ENCODE assay signal across 25 mouse cellular contexts in the genomic region with DNA sequence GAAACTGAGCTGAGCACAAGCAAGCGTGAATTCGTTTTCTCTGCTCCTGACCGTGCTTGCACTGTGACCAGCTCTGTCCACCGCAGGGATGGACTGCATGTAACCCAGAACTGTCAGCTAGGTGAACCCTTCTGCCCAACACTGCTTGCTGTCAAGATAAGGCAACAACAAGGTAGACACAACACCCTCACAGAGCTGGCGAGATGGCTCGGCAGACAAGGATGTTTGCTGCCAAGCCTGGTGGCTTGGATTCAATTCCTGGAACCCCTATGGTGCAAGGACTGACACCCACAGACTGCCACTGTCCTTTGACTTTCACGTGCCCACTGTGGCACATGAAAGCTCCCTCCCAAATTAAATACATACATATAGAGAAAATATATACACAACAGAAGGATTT. TPM values are rescaled to one million over a fixed set of nuclear protein-coding genes. Genes with fewer than 3 reads are reported as not detected.
DNase-seq lines count a peak whose midpoint lies in the region; TF ChIP-seq lines count a peak whose summit lies in the region.
"Had no signal": no experiment of that assay in that cellular context is flagged by ENCODE, and none has a peak within 500 bp of the region (broad histone marks: within the 10 kb centered on the region; RNA-seq: fewer than 3 reads in every experiment).

No protein-coding gene starts in this region.

- DNase-seq in left cerebral cortex, postnatal 4 days: peak; percentile 65
- no peak for DNase-seq in left cerebral cortex, adult 9 months (ENCODE audit: low spot score in 2 of 2)
- DNase-seq in cerebellum, adult 2 months: peak; percentile 81 to 85
- peak; percentile 89 for DNase-seq in cerebellum, postnatal 10 days
- DNase-seq in kidney, adult 18-20 months: no peak
- no peak for DNase-seq in lung, postnatal 4 days
- DNase-seq in yolk sac, embryonic 10.5 days (ENCODE audit: low spot score): no peak
- DNase-seq: adrenal gland, postnatal 14 days; embryo, embryonic 11 days; gastrocnemius, postnatal 10 days; heart, adult 2 months; heart, postnatal 14 days; kidney, adult 9 months had no signal

- no peak for TF ChIP-seq CTCF in cerebellum, adult 2 months (IDR thresholded peaks at IDR 0.05; ENCODE audit: borderline replicate concordance, insufficient read depth, low read depth, low read length)

- no peaks in the 10 kb centered on the region for H3K27me3 ChIP-seq in cerebellum, adult 2 months (ENCODE audit: control insufficient read depth, insufficient read depth, low read length)
- H3K27me3 ChIP-seq: CH12.LX; embryonic facial prominence, embryonic 15.5 days; heart, embryonic 15.5 days; hindbrain, embryonic 15.5 days; Patski had no signal

- peak overlapping the region; percentile 16 for H3K27ac ChIP-seq in cerebellum, adult 2 months (ENCODE audit: insufficient read depth, low read length)
- H3K27ac ChIP-seq: embryonic facial prominence, embryonic 15.5 days; forebrain, embryonic 10.5 days; heart, adult 2 months; heart, embryonic 15.5 days; hindbrain, embryonic 10.5 days; hindbrain, embryonic 15.5 days had no signal

- H3K4me3 ChIP-seq in cerebellum, adult 2 months (replicated peaks; ENCODE audit: insufficient read depth, low read depth, low read length): no peak overlapping the region
- H3K4me3 ChIP-seq: embryonic facial prominence, embryonic 15.5 days; erythroblast, embryonic 14.5 days; forebrain, embryonic 10.5 days; heart, adult 2 months; heart, embryonic 15.5 days; hindbrain, embryonic 10.5 days; hindbrain, embryonic 15.5 days had no signal

- no peak for TF ChIP-seq POLR2A in cerebellum, adult 2 months (IDR thresholded peaks at IDR 0.05; ENCODE audit: borderline replicate concordance, insufficient read depth, low read length)

- WGBS in cerebellum, adult 2 months: 7% methylated on average over 7 of the region's 7 CpGs

- H3K4me1 ChIP-seq in cerebellum, adult 2 months (ENCODE audit: control insufficient read depth, insufficient read depth, low read length): peaks cover 19% of the 10 kb centered on the region

- intact Hi-C loops in left cerebral cortex, postnatal 4 days (cut with DNase I): no loop called here

RNA-seq across cellular contexts. Expression of a gene that starts 2.9 kb away (rescaled TPM):
- total RNA-seq in left cerebral cortex, postnatal 4 days (2021): under 1 TPM; 0.40 to 0.42 TPM
- polyA plus RNA-seq in cerebellum, adult 2 months (2012; rRNA removed): 0.13 TPM in 1 of 2 replicates, not detected in the other
- total RNA-seq: CH12.LX; gastrocnemius, postnatal 10 days; heart, adult 2 months; heart, postnatal 14 days had no signal
- polyA plus RNA-seq: activated CD4-positive, CD25-positive, alpha-beta regulatory T cell, adult 4 months; embryonic facial prominence, embryonic 11.5 days; forebrain, embryonic 10.5 days; forebrain, embryonic 14.5 days; heart, adult 2 months; hindbrain, embryonic 10.5 days; inflammation-experienced regulatory T-cells, adult 6 months had no signal

RNA-seq across cellular contexts. Expression of a gene that starts 7.4 kb away (rescaled TPM):
- total RNA-seq in left cerebral cortex, postnatal 4 days (2021): 10 to 100 TPM; 95.1 to 99.1 TPM
- polyA plus RNA-seq in cerebellum, adult 2 months (2012; rRNA removed): 78.9 and 83.6 TPM in 2 replicates

RNA-seq across cellular contexts. Expression of a gene that starts 7.5 kb away (rescaled TPM):
- 10 to 100 TPM; 92.0 to 94.7 TPM for total RNA-seq in left cerebral cortex, postnatal 4 days (2021)
- polyA plus RNA-seq in cerebellum, adult 2 months (2012; rRNA removed): 88.0 and 90.5 TPM in 2 replicates

RNA-seq across cellular contexts. Expression of a gene that starts 27.0 kb away (rescaled TPM):
- total RNA-seq in left cerebral cortex, postnatal 4 days (2021): 10 to 100 TPM; 84.9 to 85.5 TPM
- polyA plus RNA-seq in cerebellum, adult 2 months (2012; rRNA removed): 40.6 and 41.6 TPM in 2 replicates

RNA-seq across cellular contexts. Expression of a gene that starts 35.1 kb away (rescaled TPM):
- 10 to 100 TPM; 57.7 to 58.1 TPM for total RNA-seq in left cerebral cortex, postnatal 4 days (2021)
- polyA plus RNA-seq in cerebellum, adult 2 months (2012; rRNA removed): 115 and 117 TPM in 2 replicates

Comparison
In these comparisons a context has a peak if more than half of its experiments do, and no peak if none do; other contexts are left out.
1. DNase-seq: peak in left cerebral cortex, postnatal 4 days (single experiment), cerebellum, adult 2 months (2 of 2) and cerebellum, postnatal 10 days (2 of 2); none in left cerebral cortex, adult 9 months (0 of 2), kidney, adult 18-20 months (single experiment), lung, postnatal 4 days (0 of 2) and yolk sac, embryonic 10.5 days (single experiment).